Mouse (Mus musculus) ovary, postnatal 10 days (tissue): ENCODE measurements around the gene 1810010H24Rik.
"Not testable (repeated sequence)": the region's sequence is repeated elsewhere in the genome, so short reads cannot be mapped to it uniquely, and the experiment has no call there.

ENCODE experiments used
- DNase-seq: peaks from one replicate; pipeline ENCODE4 v3.0.0; 2022; ENCODE audit warnings: low spot score

1810010H24Rik gene

DNA sequence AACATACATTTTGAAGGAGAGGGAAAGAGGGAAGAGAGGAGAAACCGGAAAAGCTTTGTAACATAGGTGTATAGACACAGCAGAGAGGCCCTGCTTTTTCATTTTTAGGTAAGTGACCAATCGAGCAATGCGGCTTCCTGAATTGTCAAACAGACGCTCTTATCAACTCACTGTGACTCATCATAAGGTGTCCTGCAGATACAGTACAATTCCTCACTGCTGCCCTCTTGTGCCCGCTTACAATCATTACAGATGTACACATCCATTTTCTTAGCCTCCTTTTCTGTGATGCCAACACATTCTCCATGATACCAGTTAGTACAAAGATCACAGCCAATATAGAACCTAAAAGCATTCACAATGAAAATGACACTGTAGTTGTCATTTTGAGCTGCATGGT is 18.8 kb downstream of the 1810010H24Rik start:
- DNase-seq = no peak

DNA sequence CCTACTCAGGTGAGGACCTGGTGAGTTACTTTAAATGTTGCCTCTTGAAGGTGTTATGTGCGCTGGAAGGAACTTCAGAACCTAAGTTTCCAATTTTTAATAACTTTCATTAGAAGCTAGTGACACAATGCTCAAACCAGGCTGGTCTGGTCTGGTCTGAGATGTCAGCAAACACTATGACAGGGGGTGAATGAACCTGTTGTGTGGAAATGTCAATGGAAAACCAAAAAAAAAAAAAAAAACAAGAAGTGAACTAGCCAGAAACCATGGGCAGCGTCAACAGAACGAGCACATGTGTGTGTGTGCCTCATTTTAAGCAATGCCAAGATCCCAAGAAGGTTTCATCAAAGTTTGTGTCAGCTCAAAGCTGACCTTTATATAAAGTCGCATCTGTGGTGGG is 20.1 kb downstream of the 1810010H24Rik start:
- no peak for DNase-seq

DNA sequence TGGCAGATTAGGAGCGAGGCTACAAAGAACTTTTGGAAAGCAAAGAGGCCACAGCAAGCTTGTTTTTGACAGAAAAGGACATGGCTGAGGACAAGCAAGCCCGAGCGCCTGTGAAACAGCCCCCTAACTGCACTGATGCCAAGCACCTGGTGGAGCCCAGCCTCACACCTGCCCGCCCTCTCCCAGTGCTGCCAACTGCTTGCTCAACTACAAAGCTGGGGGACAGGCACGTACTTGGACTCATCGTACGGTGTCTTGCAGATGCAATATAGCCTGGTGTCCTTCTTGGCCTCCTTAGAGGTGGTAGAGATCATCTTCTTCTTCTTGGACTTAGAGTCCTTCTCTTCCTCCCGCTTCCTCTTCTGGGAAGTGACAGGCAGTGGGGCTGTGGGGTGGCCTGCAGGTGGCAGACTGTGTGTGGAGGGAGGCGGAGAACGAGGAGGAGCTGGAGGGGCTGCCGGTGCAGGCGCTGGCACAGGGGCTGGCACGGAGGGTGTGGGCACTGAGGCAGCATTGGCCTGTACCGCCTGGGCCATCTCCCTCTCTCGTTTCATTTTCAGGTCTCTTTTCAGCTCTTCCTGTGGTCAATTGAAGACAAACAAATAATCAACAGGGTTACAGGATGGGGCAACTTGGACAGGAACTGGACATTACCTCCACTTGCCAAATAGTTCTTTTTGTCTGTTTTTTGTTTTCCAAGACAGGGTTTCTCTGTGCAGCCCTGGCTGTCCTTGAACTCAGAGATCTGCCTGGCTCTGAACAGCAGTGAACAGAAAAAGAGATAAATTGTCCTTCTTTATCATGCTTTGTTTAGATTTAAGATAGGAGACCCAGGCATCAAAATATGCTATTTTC is 21.5 kb downstream of the 1810010H24Rik start:
- DNase-seq = no peak

DNA sequence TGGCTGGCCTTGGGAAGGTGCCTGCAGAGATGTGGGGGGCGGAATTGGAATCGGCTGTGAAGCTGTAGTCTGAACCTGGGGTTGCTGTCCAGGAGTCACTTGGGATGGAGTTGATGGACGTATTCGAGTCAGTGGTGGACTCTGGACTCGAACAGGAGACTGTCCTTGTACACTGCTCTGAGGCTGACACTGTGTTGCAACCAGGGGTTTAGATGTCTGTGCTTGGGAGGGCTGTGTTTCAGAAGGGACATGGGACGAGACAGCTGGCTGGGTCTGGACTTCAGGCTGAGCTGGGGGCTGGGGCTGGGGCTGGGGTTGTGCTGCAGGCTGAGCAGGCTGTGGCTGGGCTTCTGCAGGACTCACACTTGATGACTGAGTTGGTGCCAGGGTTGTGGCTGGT is 29.4 kb downstream of the 1810010H24Rik start:
- no peak for DNase-seq

DNA sequence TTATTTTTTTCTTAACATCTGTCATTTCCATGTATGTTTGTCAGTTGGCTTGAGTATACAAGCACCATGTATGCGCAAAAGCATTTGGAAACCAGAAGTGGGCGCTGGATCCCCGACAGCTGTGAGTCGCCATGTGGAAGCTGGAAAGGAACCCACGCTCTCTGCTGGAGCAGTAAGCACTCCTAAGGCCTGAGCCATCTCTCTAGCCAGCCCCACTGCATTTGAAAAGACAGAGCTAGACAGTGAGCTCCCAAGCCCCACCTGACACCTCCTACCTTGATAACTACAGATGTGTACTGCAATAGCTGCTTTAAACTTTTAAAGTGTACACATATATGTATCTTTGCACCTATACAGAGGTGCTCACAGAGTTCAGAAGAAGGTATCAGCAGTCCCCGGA is 31.9 kb downstream of the 1810010H24Rik start:
- no peak for DNase-seq

DNA sequence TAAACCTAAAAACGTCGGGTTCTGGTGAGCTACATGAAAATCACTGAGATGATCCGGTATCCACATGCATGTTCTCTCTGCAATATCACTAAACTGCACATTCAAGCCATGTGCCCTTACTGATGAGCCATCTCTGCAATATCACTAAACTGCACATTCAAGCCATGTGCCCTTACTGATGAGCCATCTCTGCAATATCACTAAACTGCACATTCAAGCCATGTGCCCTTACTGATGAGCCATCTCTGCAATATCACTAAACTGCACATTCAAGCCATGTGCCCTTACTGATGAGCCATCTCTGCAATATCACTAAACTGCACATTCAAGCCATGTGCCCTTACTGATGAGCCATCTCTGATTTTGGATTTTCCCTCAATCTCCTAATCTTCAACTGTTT is 34.2 kb downstream of the 1810010H24Rik start:
- DNase-seq = not testable (repeated sequence)

DNA sequence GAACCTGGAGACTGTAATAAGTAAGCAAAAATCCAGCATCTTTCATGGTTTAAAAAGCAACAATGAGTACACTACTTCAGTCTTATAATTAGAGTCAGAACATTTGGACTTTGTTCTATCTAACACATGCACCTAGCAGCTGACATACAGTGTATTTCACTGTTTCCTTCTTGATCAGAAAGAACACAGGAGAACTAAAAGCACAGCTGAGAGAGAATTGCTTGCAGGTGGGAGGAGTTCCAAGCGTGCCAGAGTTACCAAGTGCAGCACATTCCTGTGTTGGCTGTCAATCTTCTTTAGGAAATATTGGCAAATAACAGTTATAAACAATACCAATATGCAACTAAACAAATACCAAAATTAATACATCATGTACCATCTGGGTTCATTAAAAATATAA is 35.5 kb downstream of the 1810010H24Rik start:
- DNase-seq = no peak

DNA sequence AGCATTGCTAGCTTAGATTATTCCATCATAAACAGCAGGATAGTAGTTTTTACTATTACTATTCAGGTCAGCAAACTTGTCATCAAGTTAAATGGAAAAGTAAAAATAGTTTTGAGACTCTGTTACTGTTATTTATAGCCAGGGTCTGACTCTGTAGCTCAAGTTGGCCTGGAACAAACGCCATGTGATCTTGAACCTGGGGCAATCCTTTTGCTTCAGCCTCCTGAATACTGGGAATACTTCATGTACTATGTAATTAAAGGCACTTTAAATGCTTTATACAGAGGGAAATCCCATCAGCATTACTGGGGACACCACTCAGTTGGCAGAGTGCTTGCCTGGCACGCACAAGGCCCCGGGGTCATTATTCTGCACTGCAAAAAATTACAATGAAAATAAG is 37.6 kb downstream of the 1810010H24Rik start:
- no peak for DNase-seq

DNA sequence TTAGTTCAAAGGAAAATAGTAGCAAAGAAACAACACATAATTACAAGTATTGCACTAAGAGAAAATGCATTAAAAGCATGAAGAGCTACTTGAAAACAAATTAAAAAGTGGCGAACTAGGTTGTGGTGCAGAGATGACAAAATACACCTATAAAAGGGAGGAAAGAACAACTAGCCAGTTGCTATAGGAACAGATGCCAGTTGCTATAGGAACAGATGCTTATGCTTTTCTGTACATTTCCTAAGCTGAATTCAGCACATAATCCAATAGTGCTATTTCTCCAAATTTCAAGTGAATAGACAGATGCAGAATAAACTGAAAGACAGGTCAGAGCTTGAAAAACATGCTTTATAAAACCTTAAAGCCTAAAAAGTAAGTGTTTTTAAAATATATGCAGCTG is 39.1 kb downstream of the 1810010H24Rik start:
- no peak for DNase-seq

DNA sequence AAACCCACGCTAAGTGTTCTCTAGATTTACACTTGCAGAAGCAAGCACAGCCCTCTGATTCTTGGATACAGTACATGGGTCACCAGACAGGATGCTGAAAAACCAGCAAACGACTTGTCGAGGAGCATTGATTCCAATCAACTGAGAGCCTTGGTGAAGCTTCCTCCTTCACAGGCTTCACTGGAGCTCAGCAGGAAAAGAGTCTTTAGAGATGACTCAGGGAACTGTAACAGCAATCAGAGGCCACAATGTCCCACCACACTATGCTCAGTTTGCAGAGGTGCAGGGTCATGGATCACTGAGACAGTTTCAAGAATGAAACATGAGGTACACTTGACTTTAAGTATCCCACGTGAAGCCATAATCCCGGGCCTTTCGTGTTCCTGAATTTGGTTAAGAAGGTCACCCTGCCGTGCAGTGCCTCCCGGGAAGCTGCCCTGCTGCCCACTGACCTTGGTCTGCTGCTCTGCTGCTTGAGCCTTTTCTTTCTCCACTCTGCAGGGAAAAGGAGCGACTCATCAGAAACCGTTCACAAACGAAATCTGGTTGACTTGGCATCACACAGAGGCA is 39.8 kb downstream of the 1810010H24Rik start:
- no peak for DNase-seq
